Comparison of ENCODE assay signal across 7 mouse cellular contexts in the genomic region with DNA sequence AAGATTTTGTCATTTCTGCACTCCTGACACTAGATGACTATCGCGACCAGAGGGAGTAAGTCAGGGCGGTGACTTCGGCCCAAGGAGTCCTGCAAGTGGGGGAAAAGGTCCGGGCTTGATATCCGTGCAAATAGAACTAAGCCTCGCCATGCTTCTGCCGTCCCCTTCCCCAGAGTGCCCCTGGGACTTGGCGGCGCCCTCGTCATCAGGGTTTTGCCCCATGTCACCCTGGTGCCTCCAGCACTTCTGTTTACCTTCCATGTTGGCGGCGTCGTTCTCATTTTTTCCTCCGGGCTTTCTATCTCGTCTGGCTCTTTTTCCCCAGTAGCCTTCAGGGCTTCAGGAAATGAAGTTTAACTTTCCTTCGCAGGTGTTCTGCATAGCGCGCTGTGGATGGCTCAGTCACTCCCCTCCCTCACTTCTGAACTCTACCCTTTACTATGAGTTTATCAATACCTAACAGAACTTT. TPM values are rescaled to one million over a fixed set of nuclear protein-coding genes. Genes with fewer than 3 reads are reported as not detected.
DNase-seq lines count a peak whose midpoint lies in the region; ATAC-seq and TF ChIP-seq lines count a peak whose summit lies in the region.

No protein-coding gene starts in this region.

- peaks cover 0 to 14% of the 10 kb centered on the region in 2 experiments; a peak in 2 of 4 replicates for H3K36me3 ChIP-seq in MEL (ENCODE audit: control insufficient read depth in 1 of 2, insufficient read depth in 2 of 2, low read length in 2 of 2)
- H3K36me3 ChIP-seq in embryonic facial prominence, embryonic 14.5 days (ENCODE audit: control insufficient read depth, insufficient read depth, low read length), result no peaks in the 10 kb centered on the region
- H3K36me3 ChIP-seq in heart, postnatal 0 days (replicated peaks; ENCODE audit: control insufficient read depth, insufficient read depth, low read length), result no peaks in the 10 kb centered on the region
- H3K36me3 ChIP-seq in stomach, embryonic 14.5 days (ENCODE audit: control insufficient read depth, insufficient read depth, low read length), result no peaks in the 10 kb centered on the region

- 0 out of 4 replicates have a peak, but pooled peaks of 1 of the 2 experiments have one; percentile 39 for TF ChIP-seq POLR2A in MEL (IDR thresholded peaks at IDR 0.05; ENCODE audit: control insufficient read depth in 1 of 2, insufficient read depth in 1 of 2, low read depth in 1 of 2, low read length in 2 of 2, poor library complexity in 1 of 2)

- peaks cover 6 to 19% of the 10 kb centered on the region in 2 experiments for H3K4me1 ChIP-seq in MEL (ENCODE audit: control insufficient read depth in 1 of 2, insufficient read depth in 2 of 2, low read length in 2 of 2)
- H3K4me1 ChIP-seq in embryonic facial prominence, embryonic 14.5 days (ENCODE audit: control insufficient read depth, insufficient read depth, low read length), result peaks cover 15% of the 10 kb centered on the region
- H3K4me1 ChIP-seq in heart, postnatal 0 days (ENCODE audit: control insufficient read depth, insufficient read depth), result peaks cover 9% of the 10 kb centered on the region; the same call in 1 of the 2 replicates
- no peaks in the 10 kb centered on the region for H3K4me1 ChIP-seq in stomach, embryonic 14.5 days (ENCODE audit: control insufficient read depth, insufficient read depth, low read length)

- H3K4me3 ChIP-seq in MEL (ENCODE audit: control insufficient read depth in 1 of 2, insufficient read depth in 1 of 2, low read depth in 2 of 2, low read length in 2 of 2), result peak overlapping the region; percentile 64 to 86
- peak overlapping the region; percentile 98 for H3K4me3 ChIP-seq in embryonic facial prominence, embryonic 14.5 days (ENCODE audit: low read depth, low read length)
- peak overlapping the region; percentile 92 for H3K4me3 ChIP-seq in heart, postnatal 0 days (ENCODE audit: low read depth, low read length)
- H3K4me3 ChIP-seq in stomach, embryonic 14.5 days (ENCODE audit: low read depth, low read length), result peak overlapping the region; percentile 95

- DNase-seq in MEL (ENCODE audit: low read depth, low spot score), result peak; percentile 83
- DNase-seq in adrenal gland, postnatal 14 days, result peak; percentile 47
- peak; percentile 16 for DNase-seq in embryonic facial prominence, embryonic 14.5 days (ENCODE audit: low spot score)
- peak; percentile 24 for DNase-seq in heart, postnatal 0 days (ENCODE audit: low spot score)
- DNase-seq in kidney, postnatal 25 days, result peak; percentile 10 to 45
- peak; percentile 35 for DNase-seq in mesoderm, embryonic 11.5 days (ENCODE audit: low read depth, low spot score)

- H3K27ac ChIP-seq in MEL (ENCODE audit: control insufficient read depth, low read depth, low read length), result peak overlapping the region; percentile 69
- H3K27ac ChIP-seq in embryonic facial prominence, embryonic 14.5 days (replicated peaks; ENCODE audit: low read depth, low read length), result peak overlapping the region; percentile 100
- peak overlapping the region; percentile 99 for H3K27ac ChIP-seq in heart, postnatal 0 days (ENCODE audit: low read depth)
- peak overlapping the region; percentile 72; the same call in 1 of the 2 replicates for H3K27ac ChIP-seq in stomach, embryonic 14.5 days (ENCODE audit: low read length)

- peak overlapping the region; percentile 98 for H3K4me2 ChIP-seq in embryonic facial prominence, embryonic 14.5 days (ENCODE audit: low read depth, low read length)
- peak overlapping the region; percentile 94 for H3K4me2 ChIP-seq in heart, postnatal 0 days (ENCODE audit: low read depth, low read length)
- H3K4me2 ChIP-seq in stomach, embryonic 14.5 days (replicated peaks; ENCODE audit: low read depth, low read length), result peak overlapping the region; percentile 97

- TF ChIP-seq EP300 in MEL (IDR thresholded peaks at IDR 0.05; ENCODE audit: low read depth in 1 of 2, low read length in 2 of 2), result peak in 1 of 2 experiments; percentile 6; a peak in 1 of 4 replicates
- no peak for TF ChIP-seq EP300 in heart, postnatal 0 days (IDR thresholded peaks at IDR 0.05; ENCODE audit: low read depth)

- H3K79me2 ChIP-seq in MEL (ENCODE audit: control insufficient read depth, insufficient read depth, low read length, poor library complexity), result peaks cover 54% of the 10 kb centered on the region

- no peaks in the 10 kb centered on the region for H3K27me3 ChIP-seq in MEL (ENCODE audit: control insufficient read depth in 1 of 2, insufficient read depth in 2 of 2, low read length in 2 of 2)
- no peaks in the 10 kb centered on the region for H3K27me3 ChIP-seq in embryonic facial prominence, embryonic 14.5 days (replicated peaks; ENCODE audit: control insufficient read depth, insufficient read depth, low read length)
- no peaks in the 10 kb centered on the region for H3K27me3 ChIP-seq in heart, postnatal 0 days (ENCODE audit: control insufficient read depth, insufficient read depth, low read length)
- H3K27me3 ChIP-seq in stomach, embryonic 14.5 days (ENCODE audit: control insufficient read depth, insufficient read depth, low read length), result no peaks in the 10 kb centered on the region

- TF ChIP-seq CTCF in MEL (IDR thresholded peaks at IDR 0.05 in 2 of 3, conservative IDR thresholded peaks at IDR 0.05 in 1 of 3; ENCODE audit: control insufficient read depth in 1 of 3, insufficient read depth in 1 of 3, low read depth in 2 of 3, low read length in 3 of 3, poor library complexity in 1 of 3, severe bottlenecking in 1 of 3), result no peak
- TF ChIP-seq CTCF in heart, postnatal 0 days (IDR thresholded peaks at IDR 0.05; ENCODE audit: low read depth), result no peak

- 0% methylated on average over 17 of the region's 19 CpGs for WGBS in embryonic facial prominence, embryonic 14.5 days
- under 1% methylated on average over 19 of the region's 19 CpGs for WGBS in heart, postnatal 0 days
- under 1% methylated on average over 19 of the region's 19 CpGs for WGBS in stomach, embryonic 14.5 days

- no peak for ATAC-seq in embryonic facial prominence, embryonic 14.5 days (ENCODE audit: low read depth)
- ATAC-seq in heart, postnatal 0 days (ENCODE audit: insufficient read depth, low read depth), result no peak
- no peak for ATAC-seq in stomach, embryonic 14.5 days (ENCODE audit: insufficient number of reproducible peaks, insufficient read depth, low FRiP score, low read depth)

- H3K9ac ChIP-seq in MEL (ENCODE audit: control insufficient read depth, low read depth, low read length, poor library complexity, severe bottlenecking), result peak overlapping the region; percentile 93
- H3K9ac ChIP-seq in embryonic facial prominence, embryonic 14.5 days (ENCODE audit: low read depth, low read length), result peak overlapping the region; percentile 99
- H3K9ac ChIP-seq in heart, postnatal 0 days (replicated peaks; ENCODE audit: low read depth, low read length), result peak overlapping the region; percentile 39
- H3K9ac ChIP-seq in stomach, embryonic 14.5 days (replicated peaks; ENCODE audit: low read depth, low read length), result peak overlapping the region; percentile 40

- TF ChIP-seq RAD21 in MEL (IDR thresholded peaks at IDR 0.05; ENCODE audit: low read depth, low read length), result no peak

- H3K9me3 ChIP-seq in MEL (replicated peaks; ENCODE audit: insufficient read depth, low read length), result no peaks in the 10 kb centered on the region
- H3K9me3 ChIP-seq in embryonic facial prominence, embryonic 14.5 days (ENCODE audit: control insufficient read depth, low read length), result no peaks in the 10 kb centered on the region
- no peaks in the 10 kb centered on the region for H3K9me3 ChIP-seq in heart, postnatal 0 days (replicated peaks; ENCODE audit: control insufficient read depth, low read length)
- no peaks in the 10 kb centered on the region for H3K9me3 ChIP-seq in stomach, embryonic 14.5 days (ENCODE audit: control insufficient read depth, low read depth, low read length)

TF ChIP-seq in MEL, 35 proteins besides CTCF, POLR2A, EP300 and RAD21:
- no peak for TF ChIP-seq NRF1 (IDR thresholded peaks at IDR 0.05; ENCODE audit: insufficient read depth, low read depth, low read length, poor library complexity, severe bottlenecking)
- TF ChIP-seq GATA1 (IDR thresholded peaks at IDR 0.05; ENCODE audit: low read depth, low read length), result 0 out of 2 replicates have a peak, but pooled peaks have one; percentile 22

RNA-seq across cellular contexts. Expression of a gene that starts 1.7 kb away (rescaled TPM):
- 21.8 and 26.4 TPM in 2 replicates for total RNA-seq in MEL (2012; rRNA removed)
- polyA plus RNA-seq in MEL (2012; ENCODE audit: insufficient read depth in 1 of 2, insufficient read length in 2 of 2, low read depth in 1 of 2, low replicate concordance in 2 of 2, missing spikeins in 1 of 2), result 10 to 100 TPM; 35.6 to 66.3 TPM
- total RNA-seq in adrenal gland, postnatal 14 days (2021), result 50.3 and 51.4 TPM in 2 replicates
- polyA plus RNA-seq in embryonic facial prominence, embryonic 14.5 days (2014; fragmentation: Nextera tagmentation; extraction: Ambion mirVana), result 20.3 and 20.9 TPM in 2 replicates
- 10.3 and 12.2 TPM in 2 replicates for total RNA-seq in heart, postnatal 0 days (2014; rRNA removed; ENCODE audit: low replicate concordance)
- 8.2 TPM in 2 replicates for polyA plus RNA-seq in heart, postnatal 0 days (2015; fragmentation: Nextera tagmentation; extraction: Ambion mirVana)
- polyA plus RNA-seq in stomach, embryonic 14.5 days (2014; fragmentation: Nextera tagmentation; extraction: Ambion mirVana), result 26.1 and 26.7 TPM in 2 replicates

Comparison
In these comparisons a context has a peak if more than half of its experiments do, and no peak if none do; other contexts are left out.
1. DNase-seq: peak in every context shown above with its lines; median percentile 83 in MEL; 47 in adrenal gland, postnatal 14 days; 35 in mesoderm, embryonic 11.5 days; 28 in kidney, postnatal 25 days; 24 in heart, postnatal 0 days; 16 in embryonic facial prominence, embryonic 14.5 days.
2. H3K9ac ChIP-seq: peak in every context shown above with its lines; median percentile 99 in embryonic facial prominence, embryonic 14.5 days; 93 in MEL; 40 in stomach, embryonic 14.5 days; 39 in heart, postnatal 0 days.